Mouse (Mus musculus): ENCODE data around the gene Actl11. TPM values are rescaled to one million over a fixed set of nuclear protein-coding genes. Genes with fewer than 3 reads are reported as not detected.

Actl11 gene
- polyA plus RNA-seq, 1 experiment from 2014 or later, result not detected

- peaks cover 6% of the 10 kb centered on the region; the same call in 1 of the 2 replicates for H3K27me3 ChIP-seq (replicated peaks; ENCODE audit: insufficient read depth, low read length)
- no peaks in the 10 kb centered on the region for H3K36me3 ChIP-seq (ENCODE audit: insufficient read depth, low read length)
- ATAC-seq (no peak), DNase-seq (ENCODE audit: low spot score) (no peak)
- peaks cover 4% of the 10 kb centered on the region; the same call in 1 of the 2 replicates for H3K4me1 ChIP-seq (ENCODE audit: insufficient read depth, low read depth, low read length)
- peak overlapping the region; percentile 66 for H3K4me2 ChIP-seq (replicated peaks; ENCODE audit: low read depth, low read length)
- H3K9ac ChIP-seq (replicated peaks; ENCODE audit: low read depth), result peak overlapping the region; percentile 16; the same call in 1 of the 2 replicates
- TF ChIP-seq CTCF (IDR thresholded peaks at IDR 0.05) (no peak), EP300 (IDR thresholded peaks at IDR 0.05) (no peak)
- H3K27ac ChIP-seq (ENCODE audit: low read length), result no peak overlapping the region
- H3K9me3 ChIP-seq (ENCODE audit: low read length), result no peaks in the 10 kb centered on the region
- WGBS, result 5% methylated on average over 28 of the region's 29 CpGs
- H3K4me3 ChIP-seq (ENCODE audit: low read depth, low read length), result peak overlapping the region; percentile 28
These were observed 8.1 kb downstream of the Actl11 start for GRCm38 (mm10) chr9:107936215-107936822.

- Histone ChIP-seq H3K27ac (ENCODE audit: low read length) (no peak overlapping the region), H3K36me3 (ENCODE audit: insufficient read depth, low read length) (no peaks in the 10 kb centered on the region), H3K4me3 (ENCODE audit: low read depth, low read length) (no peak overlapping the region), H3K4me1 (ENCODE audit: insufficient read depth, low read depth, low read length) (peaks cover 4% of the 10 kb centered on the region; the same call in 1 of the 2 replicates), H3K4me2 (replicated peaks; ENCODE audit: low read depth, low read length) (no peak overlapping the region), H3K9ac (replicated peaks; ENCODE audit: low read depth) (no peak overlapping the region), H3K9me3 (ENCODE audit: low read length) (no peaks in the 10 kb centered on the region), H3K27me3 (replicated peaks; ENCODE audit: insufficient read depth, low read length) (peaks cover 6% of the 10 kb centered on the region; the same call in 1 of the 2 replicates)
- ATAC-seq, result no peak
- no peak for TF ChIP-seq CTCF (IDR thresholded peaks at IDR 0.05)
- no peak for TF ChIP-seq EP300 (IDR thresholded peaks at IDR 0.05)
- WGBS, result 33% methylated on average over 3 of the region's 3 CpGs
- DNase-seq (ENCODE audit: low spot score), result no peak
These were observed 8.6 kb downstream of the Actl11 start for GRCm38 (mm10) chr9:107936831-107937230.

DNA sequence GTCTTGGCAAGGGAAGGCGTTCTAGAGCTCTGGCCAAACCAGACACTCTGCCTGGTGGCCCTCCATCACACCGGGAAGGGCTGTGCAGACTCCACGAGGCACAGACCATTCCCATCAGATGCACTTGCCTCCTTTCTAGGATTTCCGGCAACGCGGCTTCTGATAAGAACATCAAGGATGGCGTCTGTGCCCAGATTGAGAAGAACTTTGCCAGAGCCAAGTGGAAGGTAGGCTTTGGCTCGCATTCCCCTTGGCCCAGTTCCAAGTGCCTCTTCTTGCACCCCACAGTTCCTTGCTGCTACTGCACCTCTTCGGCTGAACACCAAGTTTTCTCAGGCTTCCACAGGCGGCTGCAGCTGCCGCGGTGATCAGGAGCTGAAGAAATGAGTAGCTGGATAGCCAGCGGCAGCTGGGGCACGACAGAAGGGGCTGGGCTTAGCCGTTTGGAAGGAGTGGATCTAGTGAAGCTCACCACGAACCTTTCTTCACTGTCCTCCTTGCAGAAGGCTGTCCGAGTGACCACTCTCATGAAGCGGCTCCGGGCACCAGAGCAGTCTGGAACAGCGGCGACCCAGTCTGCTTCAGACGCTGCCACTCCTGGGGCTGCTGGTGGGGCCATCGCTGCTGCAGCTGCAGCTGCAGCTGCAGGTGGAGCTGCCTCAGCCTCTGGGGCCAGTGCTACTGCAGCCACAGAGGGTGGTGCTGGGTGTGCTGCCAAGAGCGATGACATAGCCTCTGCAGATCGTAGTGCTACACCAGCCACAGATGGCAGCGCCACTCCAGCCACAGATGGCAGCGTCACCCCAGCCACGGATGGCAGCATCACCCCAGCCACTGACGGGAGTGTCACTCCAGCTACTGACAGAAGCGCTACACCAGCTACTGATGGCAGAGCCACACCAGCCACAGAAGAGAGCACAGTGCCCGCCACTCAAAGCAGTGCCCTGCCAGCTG, 19.2 kb downstream of the Actl11 start:
- Histone ChIP-seq H3K27me3 (replicated peaks; ENCODE audit: insufficient read depth, low read length) (no peaks in the 10 kb centered on the region), H3K9ac (replicated peaks; ENCODE audit: low read depth) (no peak overlapping the region), H3K4me1 (ENCODE audit: insufficient read depth, low read depth, low read length) (no peaks in the 10 kb centered on the region; the same call in 1 of the 2 replicates), H3K36me3 (ENCODE audit: insufficient read depth, low read length) (no peaks in the 10 kb centered on the region), H3K4me3 (ENCODE audit: low read depth, low read length) (no peak overlapping the region), H3K27ac (ENCODE audit: low read length) (no peak overlapping the region), H3K9me3 (ENCODE audit: low read length) (no peaks in the 10 kb centered on the region), H3K4me2 (replicated peaks; ENCODE audit: low read depth, low read length) (no peak overlapping the region)
- no peak for DNase-seq (ENCODE audit: low spot score)
- no peak for TF ChIP-seq CTCF (IDR thresholded peaks at IDR 0.05)
- no peak for TF ChIP-seq EP300 (IDR thresholded peaks at IDR 0.05)
- no peak for ATAC-seq
- 74% methylated on average over 31 of the region's 31 CpGs for WGBS

GRCm38 (mm10) chr9:107949184-107949921, 21.1 kb downstream of the Actl11 start:
- no peaks in the 10 kb centered on the region for H3K9me3 ChIP-seq (ENCODE audit: low read length)
- H3K4me1 ChIP-seq (ENCODE audit: insufficient read depth, low read depth, low read length), result no peaks in the 10 kb centered on the region; the same call in 1 of the 2 replicates
- no peaks in the 10 kb centered on the region for H3K36me3 ChIP-seq (ENCODE audit: insufficient read depth, low read length)
- WGBS, result 78% methylated on average over 13 of the region's 13 CpGs
- no peak for TF ChIP-seq CTCF (IDR thresholded peaks at IDR 0.05)
- TF ChIP-seq EP300 (IDR thresholded peaks at IDR 0.05), result no peak
- no peaks in the 10 kb centered on the region for H3K27me3 ChIP-seq (replicated peaks; ENCODE audit: insufficient read depth, low read length)
- H3K27ac ChIP-seq (ENCODE audit: low read length), result no peak overlapping the region
- ATAC-seq, result no peak
- H3K4me3 ChIP-seq (ENCODE audit: low read depth, low read length), result no peak overlapping the region
- DNase-seq (ENCODE audit: low spot score), result no peak
- no peak overlapping the region for H3K4me2 ChIP-seq (replicated peaks; ENCODE audit: low read depth, low read length)
- H3K9ac ChIP-seq (replicated peaks; ENCODE audit: low read depth), result no peak overlapping the region

DNA sequence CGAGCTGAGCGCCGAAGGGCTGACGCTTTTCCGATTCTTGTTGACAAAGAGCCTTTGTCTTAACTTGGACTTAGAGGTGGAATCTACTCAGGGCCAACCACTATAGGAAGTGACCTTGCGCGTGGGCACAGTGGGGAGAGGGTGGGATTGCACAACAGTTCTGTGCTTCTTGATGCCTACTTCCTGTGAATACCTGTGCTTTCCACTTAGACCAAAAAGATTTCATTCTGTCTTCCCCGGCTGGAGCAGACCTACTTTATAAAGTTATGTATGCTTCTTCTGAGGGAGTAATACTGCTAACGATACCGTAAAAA, 21.6 kb downstream of the Actl11 start, which contains the start of gene Traip:
Gene Traip, plus strand, starts transcription at position 215 of the 314 bp plus-strand sequence.
- ATAC-seq, result no peak
- TF ChIP-seq EP300 (IDR thresholded peaks at IDR 0.05) (no peak), CTCF (IDR thresholded peaks at IDR 0.05) (no peak)
- Histone ChIP-seq H3K9ac (replicated peaks; ENCODE audit: low read depth) (peak within 1 kb of the TSS; percentile 24), H3K36me3 (ENCODE audit: insufficient read depth, low read length) (no peaks in the 10 kb centered on the region), H3K27me3 (replicated peaks; ENCODE audit: insufficient read depth, low read length) (no peaks in the 10 kb centered on the region), H3K4me2 (replicated peaks; ENCODE audit: low read depth, low read length) (peak within 1 kb of the TSS; percentile 88), H3K4me1 (ENCODE audit: insufficient read depth, low read depth, low read length) (no peaks in the 10 kb centered on the region; the same call in 1 of the 2 replicates), H3K4me3 (ENCODE audit: low read depth, low read length) (peak within 1 kb of the TSS; percentile 57), H3K9me3 (ENCODE audit: low read length) (no peaks in the 10 kb centered on the region), H3K27ac (ENCODE audit: low read length) (0 out of 2 replicates have a peak within 1 kb of the TSS, but pooled peaks have one; percentile 28)
- DNase-seq (ENCODE audit: low spot score), result no peak
- WGBS, result 84% methylated on average over 10 of the region's 10 CpGs
